In the genomic region with DNA sequence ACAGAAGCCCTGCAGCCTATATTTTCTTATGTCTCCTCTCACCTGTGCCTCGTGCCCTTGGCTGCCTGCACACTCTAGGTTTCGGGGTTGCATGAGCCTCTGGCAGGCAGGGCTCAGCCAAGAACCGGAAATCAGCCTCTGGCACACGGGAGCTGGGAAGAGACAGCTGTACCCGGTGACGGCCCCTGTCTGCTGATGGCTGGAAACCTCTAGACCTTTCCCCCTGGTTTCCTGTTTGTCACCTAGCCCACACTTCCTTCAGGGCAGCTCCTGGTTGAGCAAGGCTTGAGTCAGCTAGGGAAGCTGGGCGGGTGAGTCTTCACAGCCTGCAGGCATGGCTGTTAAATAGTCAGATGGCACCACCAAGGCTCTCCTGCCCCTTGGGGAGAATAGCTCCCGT, we compare ENCODE assay signal across 8 mouse cellular contexts. TPM values are rescaled to one million over a fixed set of nuclear protein-coding genes. Genes with fewer than 3 reads are reported as not detected.
DNase-seq lines count a peak whose midpoint lies in the region; ATAC-seq and TF ChIP-seq lines count a peak whose summit lies in the region.

No protein-coding gene starts in this region.

- no peaks in the 10 kb centered on the region for H3K27me3 ChIP-seq in embryonic facial prominence, embryonic 12.5 days

- no peak for TF ChIP-seq CTCF in layer of hippocampus, adult 2 months (conservative IDR thresholded peaks at IDR 0.05)

- no peak for ATAC-seq in embryonic facial prominence, embryonic 12.5 days (ENCODE audit: insufficient number of reproducible peaks, insufficient read depth, low FRiP score, low TSS enrichment)
- no peak for ATAC-seq in megakaryocyte-erythroid progenitor cell, adult 5-6 weeks (replicated peaks; ENCODE audit: low FRiP score, low TSS enrichment, poor library complexity, severe bottlenecking)

- H3K9me3 ChIP-seq in embryonic facial prominence, embryonic 12.5 days, result no peaks in the 10 kb centered on the region

- DNase-seq in layer of hippocampus, adult 2 months (ENCODE audit: low spot score in 2 of 2), result no peak
- DNase-seq in layer of hippocampus, postnatal 10 days (ENCODE audit: low spot score in 2 of 2), result no peak
- DNase-seq in kidney, postnatal 36 days, result peak; percentile 58 to 71
- peak; percentile 60 for DNase-seq in naive thymus-derived CD4-positive, alpha-beta T cell, adult 2 months (ENCODE audit: low read depth)
- no peak for DNase-seq in embryo, embryonic 11 days
- DNase-seq in retina, embryonic 14.5 days (ENCODE audit: low spot score), result no peak

- peak overlapping the region; percentile 28; the same call in 1 of the 2 replicates for H3K27ac ChIP-seq in layer of hippocampus, adult 2 months
- peak overlapping the region; percentile 59 for H3K27ac ChIP-seq in embryonic facial prominence, embryonic 12.5 days

- H3K4me3 ChIP-seq in layer of hippocampus, adult 2 months, result no peak overlapping the region
- no peak overlapping the region for H3K4me3 ChIP-seq in embryonic facial prominence, embryonic 12.5 days

- 18% methylated on average over 8 of the region's 8 CpGs for WGBS in embryonic facial prominence, embryonic 12.5 days

- H3K4me1 ChIP-seq in embryonic facial prominence, embryonic 12.5 days, result peaks cover 63% of the 10 kb centered on the region

- no peak overlapping the region for H3K9ac ChIP-seq in embryonic facial prominence, embryonic 12.5 days

- H3K4me2 ChIP-seq in embryonic facial prominence, embryonic 12.5 days (replicated peaks), result no peak overlapping the region

- H3K36me3 ChIP-seq in embryonic facial prominence, embryonic 12.5 days, result no peaks in the 10 kb centered on the region

RNA-seq across cellular contexts. Expression of a gene that starts 24.4 kb away (rescaled TPM):
- total RNA-seq in layer of hippocampus, adult 2 months (2021), result 100 to 1,000 TPM; 225 to 234 TPM
- total RNA-seq in layer of hippocampus, postnatal 10 days (2021), result 100 to 1,000 TPM; 458 to 467 TPM
- polyA plus RNA-seq in embryonic facial prominence, embryonic 12.5 days (2016; fragmentation: Nextera tagmentation; extraction: Ambion mirVana), result 1,232 and 1,233 TPM in 2 replicates
- 2,668 and 3,132 TPM in 2 replicates for total RNA-seq in megakaryocyte-erythroid progenitor cell, adult 5-6 weeks (2014; fragmentation: Nextera tagmentation)
- 1,591 and 2,082 TPM in 2 replicates for total RNA-seq in megakaryocyte-erythroid progenitor cell, adult 5-6 weeks (2017)

RNA-seq across cellular contexts. Expression of a gene that starts 28.4 kb away (rescaled TPM):
- total RNA-seq in layer of hippocampus, adult 2 months (2021), result 10 to 100 TPM; 40.8 to 47.3 TPM
- total RNA-seq in layer of hippocampus, postnatal 10 days (2021), result 10 to 100 TPM; 30.0 to 30.8 TPM
- polyA plus RNA-seq in embryonic facial prominence, embryonic 12.5 days (2016; fragmentation: Nextera tagmentation; extraction: Ambion mirVana), result 46.8 and 47.1 TPM in 2 replicates
- 31.8 and 34.0 TPM in 2 replicates for total RNA-seq in megakaryocyte-erythroid progenitor cell, adult 5-6 weeks (2014; fragmentation: Nextera tagmentation)
- 36.1 and 47.5 TPM in 2 replicates for total RNA-seq in megakaryocyte-erythroid progenitor cell, adult 5-6 weeks (2017)

RNA-seq across cellular contexts. Expression of a gene that starts 30.2 kb away (rescaled TPM):
- total RNA-seq in layer of hippocampus, adult 2 months (2021), result 10 to 100 TPM; 74.5 to 76.7 TPM
- total RNA-seq in layer of hippocampus, postnatal 10 days (2021), result 10 to 100 TPM; 76.4 to 96.2 TPM
- 56.1 and 57.9 TPM in 2 replicates for polyA plus RNA-seq in embryonic facial prominence, embryonic 12.5 days (2016; fragmentation: Nextera tagmentation; extraction: Ambion mirVana)
- total RNA-seq in megakaryocyte-erythroid progenitor cell, adult 5-6 weeks (2014; fragmentation: Nextera tagmentation), result 66.1 and 67.0 TPM in 2 replicates
- 31.2 and 54.2 TPM in 2 replicates for total RNA-seq in megakaryocyte-erythroid progenitor cell, adult 5-6 weeks (2017)

RNA-seq across cellular contexts. Expression of a gene that starts 50.3 kb away (rescaled TPM):
- 10 to 100 TPM; 37.8 to 56.5 TPM for total RNA-seq in layer of hippocampus, adult 2 months (2021)
- 10 to 100 TPM; 25.8 to 29.8 TPM for total RNA-seq in layer of hippocampus, postnatal 10 days (2021)
- polyA plus RNA-seq in embryonic facial prominence, embryonic 12.5 days (2016; fragmentation: Nextera tagmentation; extraction: Ambion mirVana), result 23.2 and 25.9 TPM in 2 replicates
- 10.7 and 20.4 TPM in 2 replicates for total RNA-seq in megakaryocyte-erythroid progenitor cell, adult 5-6 weeks (2014; fragmentation: Nextera tagmentation)
- total RNA-seq in megakaryocyte-erythroid progenitor cell, adult 5-6 weeks (2017), result 3.4 and 7.2 TPM in 2 replicates

Comparison
In these comparisons a context has a peak if more than half of its experiments do, and no peak if none do; other contexts are left out.
1. DNase-seq: peak in kidney, postnatal 36 days (2 of 2) and naive thymus-derived CD4-positive, alpha-beta T cell, adult 2 months (single experiment); none in layer of hippocampus, adult 2 months (0 of 2), layer of hippocampus, postnatal 10 days (0 of 2), embryo, embryonic 11 days (single experiment) and retina, embryonic 14.5 days (single experiment).